Mouse (Mus musculus) myocyte (in vitro differentiated cells): ENCODE data around the gene Olfr1013. TPM values are rescaled to one million over a fixed set of nuclear protein-coding genes. Genes with fewer than 3 reads are reported as not detected.

Source experiments
- H3K27me3 ChIP-seq: one replicate; pipeline ENCODE4 v1.6.1; 2011; ENCODE audit not compliant: control insufficient read depth, insufficient read depth, insufficient read length
- H3K36me3 ChIP-seq: one replicate; pipeline ENCODE4 v1.6.1; 2011; ENCODE audit not compliant: control insufficient read depth, insufficient read depth
- H3K4me2 ChIP-seq: one replicate; pipeline ENCODE4 v1.6.1; 2011; ENCODE audit warnings: low read depth, control low read depth
- H3K4me3 ChIP-seq: one replicate; pipeline ENCODE4 v1.5.1; 2011; ENCODE audit warnings: mild to moderate bottlenecking, control low read depth, moderate library complexity
- H3K79me2 ChIP-seq: one replicate; pipeline ENCODE4 v1.6.1; 2011; ENCODE audit not compliant: control insufficient read depth, insufficient read depth
- H3ac ChIP-seq: one replicate; pipeline ENCODE4 v1.6.1; 2011; ENCODE audit not compliant: control insufficient read depth, insufficient read length
- CEBPB ChIP-seq: IDR thresholded peaks from 2 replicates; pipeline ENCODE4 v1.6.1; 2011; ENCODE audit warnings: mild to moderate bottlenecking, moderate library complexity; ENCODE audit not compliant: poor library complexity, insufficient read depth, severe bottlenecking
- E2F4 ChIP-seq: IDR thresholded peaks from one replicate; pipeline ENCODE4 v1.6.1; 2011; ENCODE audit warnings: mild to moderate bottlenecking, control low read depth, moderate library complexity; ENCODE audit not compliant: insufficient read depth
- MAX ChIP-seq: IDR thresholded peaks from one replicate; pipeline ENCODE4 v1.6.1; 2011; ENCODE audit warnings: low read depth, mild to moderate bottlenecking, control low read depth
- MYOD1 ChIP-seq, 3 experiments: IDR thresholded peaks; one replicate each; pipeline ENCODE4 v1.6.1; 2011; ENCODE audit warnings: control low read depth in 2 of 3, low read depth in 2 of 3, mild to moderate bottlenecking in 2 of 3, moderate library complexity in 1 of 3; ENCODE audit not compliant: insufficient read length in 2 of 3, control insufficient read depth in 1 of 3
- MYOG ChIP-seq, 3 experiments: IDR thresholded peaks; one replicate each; pipeline ENCODE4 v1.6.1; 2011; ENCODE audit warnings: control low read depth in 2 of 3, low read depth in 2 of 3, mild to moderate bottlenecking in 2 of 3; ENCODE audit not compliant: insufficient read length in 2 of 3, control insufficient read depth in 1 of 3, insufficient read depth in 1 of 3
- POLR2A ChIP-seq: IDR thresholded peaks from one replicate; pipeline ENCODE4 v1.6.1; 2011; ENCODE audit warnings: low read depth, mild to moderate bottlenecking, control low read depth, moderate library complexity; ENCODE audit not compliant: insufficient read length
- POLR2AphosphoS2 ChIP-seq: IDR thresholded peaks from one replicate; pipeline ENCODE4 v1.6.1; 2011; ENCODE audit warnings: low read depth, control low read depth; ENCODE audit not compliant: insufficient read length
- REST ChIP-seq: IDR thresholded peaks from one replicate; pipeline ENCODE4 v1.6.1; 2011; ENCODE audit warnings: mild to moderate bottlenecking, control low read depth, moderate library complexity; ENCODE audit not compliant: insufficient read depth, insufficient read length
- SRF ChIP-seq: IDR thresholded peaks from one replicate; pipeline ENCODE4 v1.6.1; 2011; ENCODE audit warnings: low read depth; ENCODE audit not compliant: control insufficient read depth, insufficient read length
- TCF12 ChIP-seq: IDR thresholded peaks from one replicate; pipeline ENCODE4 v1.6.1; 2011; ENCODE audit warnings: mild to moderate bottlenecking, control low read depth; ENCODE audit not compliant: poor library complexity, insufficient read depth, severe bottlenecking
- TCF3 ChIP-seq: IDR thresholded peaks from one replicate; pipeline ENCODE4 v1.6.1; 2011; ENCODE audit warnings: low read depth, control low read depth; ENCODE audit not compliant: insufficient read length
- USF1 ChIP-seq: IDR thresholded peaks from one replicate; pipeline ENCODE4 v1.6.1; 2011; ENCODE audit warnings: low read depth, mild to moderate bottlenecking, control low read depth, moderate library complexity
- polyA plus RNA-seq: library from polyadenylated mRNA; unstranded; fragments of >200 nt; fragmentation: generic; extraction: Trizol; gene quantifications from one replicate; pipeline ENCODE4 v1.2.1, GENCODE M21; 2012; ENCODE audit warnings: missing spikeins

Olfr1013 gene
- polyA plus RNA-seq, 1 experiment, result not detected

- Histone ChIP-seq H3K4me3 (no peak within 1 kb of the TSS), H3ac (no peak within 1 kb of the TSS), H3K27me3 (no peaks in the 10 kb centered on the region), H3K4me2 (no peak within 1 kb of the TSS), H3K79me2 (no peaks in the 10 kb centered on the region), H3K36me3 (no peaks in the 10 kb centered on the region)
- TF ChIP-seq E2F4 (no peak), TCF12 (no peak), POLR2AphosphoS2 (no peak), USF1 (no peak), MAX (no peak), MYOG (IDR thresholded peaks at IDR 0.05; ENCODE audit: control insufficient read depth in 1 of 3, insufficient read depth in 1 of 3, insufficient read length in 2 of 3, low read depth in 2 of 3) (no peak), SRF (no peak), CEBPB (no peak), REST (no peak), MYOD1 (IDR thresholded peaks at IDR 0.05; ENCODE audit: control insufficient read depth in 1 of 3, insufficient read length in 2 of 3, low read depth in 2 of 3) (no peak), TCF3 (no peak)
Observed at GRCm38 (mm10) chr2:85781717-85782116, 14.8 kb downstream of the Olfr1013 start, which contains the start of gene Olfr1015. Olfr1015 (plus strand) TSS chr2:85782017.

GRCm38 (mm10) chr2:85792331-85792730, 25.4 kb downstream of the Olfr1013 start:
- Histone ChIP-seq H3K79me2 (no peaks in the 10 kb centered on the region), H3K36me3 (no peaks in the 10 kb centered on the region), H3K27me3 (no peaks in the 10 kb centered on the region), H3K4me3 (no peak overlapping the region), H3ac (no peak overlapping the region), H3K4me2 (no peak overlapping the region)
- TF ChIP-seq SRF, result no peak
- no peak for TF ChIP-seq MAX
- no peak for TF ChIP-seq TCF12
- TF ChIP-seq POLR2AphosphoS2, result no peak
- no peak for TF ChIP-seq CEBPB
- TF ChIP-seq POLR2A, result no peak
- TF ChIP-seq TCF3, result no peak
- TF ChIP-seq REST, result no peak
- TF ChIP-seq MYOG (IDR thresholded peaks at IDR 0.05; ENCODE audit: control insufficient read depth in 1 of 3, insufficient read depth in 1 of 3, insufficient read length in 2 of 3, low read depth in 2 of 3), result no peak
- no peak for TF ChIP-seq USF1
- TF ChIP-seq E2F4, result no peak

- Histone ChIP-seq H3K36me3 (no peaks in the 10 kb centered on the region), H3ac (no peak within 1 kb of the TSS), H3K4me2 (no peak within 1 kb of the TSS), H3K27me3 (no peaks in the 10 kb centered on the region), H3K79me2 (no peaks in the 10 kb centered on the region), H3K4me3 (no peak within 1 kb of the TSS)
- no peak for TF ChIP-seq POLR2AphosphoS2
- TF ChIP-seq E2F4, result no peak
- no peak for TF ChIP-seq MYOD1 (IDR thresholded peaks at IDR 0.05; ENCODE audit: control insufficient read depth in 1 of 3, insufficient read length in 2 of 3, low read depth in 2 of 3)
- TF ChIP-seq MAX, result no peak
- TF ChIP-seq TCF3, result no peak
- no peak for TF ChIP-seq USF1
- TF ChIP-seq POLR2A, result no peak
- TF ChIP-seq TCF12, result no peak
- no peak for TF ChIP-seq REST
- no peak for TF ChIP-seq CEBPB
Observed at GRCm38 (mm10) chr2:85802444-85802843, 35.5 kb downstream of the Olfr1013 start, which contains the start of gene Olfr1016. Olfr1016 (minus strand) TSS chr2:85802544.

- Histone ChIP-seq H3K79me2 (no peaks in the 10 kb centered on the region), H3K27me3 (no peaks in the 10 kb centered on the region), H3K4me2 (no peak overlapping the region), H3K4me3 (no peak overlapping the region), H3K36me3 (no peaks in the 10 kb centered on the region), H3ac (no peak overlapping the region)
- no peak for TF ChIP-seq MYOG (IDR thresholded peaks at IDR 0.05; ENCODE audit: control insufficient read depth in 1 of 3, insufficient read depth in 1 of 3, insufficient read length in 2 of 3, low read depth in 2 of 3)
- no peak for TF ChIP-seq POLR2AphosphoS2
- TF ChIP-seq REST, result no peak
- TF ChIP-seq MAX, result no peak
- no peak for TF ChIP-seq USF1
- no peak for TF ChIP-seq SRF
- no peak for TF ChIP-seq MYOD1 (IDR thresholded peaks at IDR 0.05; ENCODE audit: control insufficient read depth in 1 of 3, insufficient read length in 2 of 3, low read depth in 2 of 3)
- TF ChIP-seq TCF12, result no peak
- TF ChIP-seq POLR2A, result no peak
- no peak for TF ChIP-seq E2F4
- no peak for TF ChIP-seq TCF3
- no peak for TF ChIP-seq CEBPB
Observed at GRCm38 (mm10) chr2:85804501-85804900, 37.6 kb downstream of the Olfr1013 start.

- TF ChIP-seq REST, result no peak
- TF ChIP-seq MAX, result no peak
- TF ChIP-seq E2F4, result no peak
- no peak for TF ChIP-seq SRF
- TF ChIP-seq MYOG (IDR thresholded peaks at IDR 0.05; ENCODE audit: control insufficient read depth in 1 of 3, insufficient read depth in 1 of 3, insufficient read length in 2 of 3, low read depth in 2 of 3), result no peak
- no peak for TF ChIP-seq MYOD1 (IDR thresholded peaks at IDR 0.05; ENCODE audit: control insufficient read depth in 1 of 3, insufficient read length in 2 of 3, low read depth in 2 of 3)
- Histone ChIP-seq H3K79me2 (no peaks in the 10 kb centered on the region), H3K4me2 (no peak within 1 kb of the TSS), H3K27me3 (no peaks in the 10 kb centered on the region), H3K4me3 (no peak within 1 kb of the TSS), H3ac (no peak within 1 kb of the TSS), H3K36me3 (no peaks in the 10 kb centered on the region)
Observed at GRCm38 (mm10) chr2:85818179-85818578, 51.3 kb downstream of the Olfr1013 start, which contains the start of gene Olfr1018. Olfr1018 (plus strand) TSS chr2:85818479.
